9 mouse cellular contexts compared by ENCODE assay signal in the genomic region with DNA sequence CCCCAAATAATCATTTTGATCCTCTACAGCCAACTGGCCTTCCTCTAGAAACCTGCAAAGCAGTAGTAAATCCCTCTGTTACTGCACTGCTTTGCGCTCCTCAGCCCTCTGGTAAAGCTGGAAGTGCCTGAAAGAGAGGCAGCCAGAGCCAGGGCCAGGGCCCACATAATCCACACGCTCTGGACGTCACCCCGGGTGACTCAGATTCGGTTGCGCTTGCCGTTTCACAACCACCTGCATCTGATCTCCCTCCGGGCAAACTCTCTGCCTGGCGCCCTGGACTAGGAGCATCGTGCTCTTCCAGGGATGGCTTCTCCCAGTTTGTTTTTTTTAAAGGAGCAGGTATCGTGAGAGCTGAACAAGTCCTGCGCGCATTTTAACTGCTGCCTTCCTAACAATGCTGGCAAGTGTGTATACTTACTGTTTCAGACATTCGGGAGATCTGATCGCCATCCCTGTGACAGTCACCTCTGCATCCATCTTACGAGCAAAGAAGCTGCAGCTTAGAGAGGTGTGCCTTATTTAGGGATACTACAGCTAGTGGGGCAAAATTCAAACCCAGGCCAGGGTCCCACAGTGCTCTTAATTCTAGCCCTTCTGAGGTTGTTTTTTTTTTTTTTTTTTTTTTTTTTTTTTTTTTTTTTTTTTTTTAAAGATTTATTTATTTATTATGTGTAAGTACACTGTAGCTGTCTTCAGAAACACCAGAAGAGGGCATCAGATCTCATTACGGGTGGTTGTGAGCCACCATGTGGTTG.
DNase-seq lines count a peak whose midpoint lies in the region; ATAC-seq and TF ChIP-seq lines count a peak whose summit lies in the region.
"Had no signal": no experiment of that assay in that cellular context is flagged by ENCODE, and none has a peak within 500 bp of the region (broad histone marks: within the 10 kb centered on the region; RNA-seq: fewer than 3 reads in every experiment).

No protein-coding gene starts in this region.

- DNase-seq in kidney, postnatal 4 days, result peak; percentile 20 to 45
- no peak for DNase-seq in kidney, adult 18-20 months
- peak; percentile 68 for DNase-seq in Patski (ENCODE audit: low read depth, low spot score)
- peak; percentile 59 for DNase-seq in gastrocnemius, postnatal 10 days
- DNase-seq in embryo, embryonic 11 days, result no peak

- POLR2A ChIA-PET in Patski (lab: Charles Lee), result interaction anchor here (0.6 to 1.1 kb wide), 3 partner anchors 18 to 55 kb away, joined by 4 read pairs; no protein-coding TSS in a partner anchor

- H3K4me2 ChIP-seq in forebrain, embryonic 16.5 days (ENCODE audit: low read length), result no peak overlapping the region
- H3K4me2 ChIP-seq in midbrain, embryonic 15.5 days, result no peak overlapping the region
- H3K4me2 ChIP-seq: midbrain, embryonic 12.5 days had no signal

- no peak overlapping the region for H3K9ac ChIP-seq in forebrain, embryonic 16.5 days (replicated peaks; ENCODE audit: low read depth, low read length)
- H3K9ac ChIP-seq in midbrain, embryonic 15.5 days, result no peak overlapping the region
- H3K9ac ChIP-seq: midbrain, embryonic 12.5 days had no signal

- no peaks in the 10 kb centered on the region for H3K4me1 ChIP-seq in forebrain, embryonic 16.5 days (replicated peaks; ENCODE audit: control insufficient read depth, insufficient read depth, low read length)
- no peaks in the 10 kb centered on the region for H3K4me1 ChIP-seq in midbrain, embryonic 15.5 days
- H3K4me1 ChIP-seq: midbrain, embryonic 12.5 days had no signal

- H3K79me2 ChIP-seq in macrophage (ENCODE audit: inconsistent target), result peaks cover 96% of the 10 kb centered on the region

- CTCF ChIA-PET in Patski (lab: Charles Lee), result interaction anchor here (0.9 to 1.3 kb wide), 2 partner anchors 15 to 18 kb away, joined by 3 to 4 read pairs; no protein-coding TSS in a partner anchor

- TF ChIP-seq CTCF in Patski (IDR thresholded peaks at IDR 0.05), result no peak

- H3K27ac ChIP-seq in macrophage, result peak overlapping the region; percentile 93
- no peak overlapping the region for H3K27ac ChIP-seq in forebrain, embryonic 16.5 days (ENCODE audit: low read length)
- no peak overlapping the region for H3K27ac ChIP-seq in midbrain, embryonic 15.5 days
- H3K27ac ChIP-seq: midbrain, embryonic 12.5 days had no signal

- ATAC-seq in Patski, result peak; percentile 99
- ATAC-seq in forebrain, embryonic 16.5 days, result no peak
- ATAC-seq in midbrain, embryonic 15.5 days (replicated peaks), result no peak

- in situ Hi-C loops in Patski (cut with MboI; ENCODE audit: low pct_unique_long_range_greater_than_20kb), result loop anchor here (5.0 kb wide), 1 partner anchor 95 kb away; no protein-coding TSS in a partner anchor

- no peaks in the 10 kb centered on the region for H3K36me3 ChIP-seq in macrophage (ENCODE audit: inconsistent target)
- H3K36me3 ChIP-seq in forebrain, embryonic 16.5 days (ENCODE audit: control insufficient read depth, insufficient read depth), result no peaks in the 10 kb centered on the region
- no peaks in the 10 kb centered on the region for H3K36me3 ChIP-seq in midbrain, embryonic 15.5 days (replicated peaks)
- H3K36me3 ChIP-seq: midbrain, embryonic 12.5 days had no signal

- no peaks in the 10 kb centered on the region for H3K27me3 ChIP-seq in Patski
- H3K27me3 ChIP-seq in forebrain, embryonic 16.5 days (replicated peaks; ENCODE audit: control insufficient read depth, insufficient read depth, low read length), result no peaks in the 10 kb centered on the region
- H3K27me3 ChIP-seq in midbrain, embryonic 15.5 days (replicated peaks), result no peaks in the 10 kb centered on the region
- H3K27me3 ChIP-seq: midbrain, embryonic 12.5 days had no signal

- no peaks in the 10 kb centered on the region for H3K9me3 ChIP-seq in forebrain, embryonic 16.5 days (ENCODE audit: control insufficient read depth, low read length)
- H3K9me3 ChIP-seq in midbrain, embryonic 15.5 days, result no peaks in the 10 kb centered on the region
- H3K9me3 ChIP-seq: midbrain, embryonic 12.5 days had no signal

- 66% methylated on average over 16 of the region's 17 CpGs for WGBS in macrophage (ENCODE audit: missing documents)
- 63% methylated on average over 16 of the region's 17 CpGs for WGBS in forebrain, embryonic 16.5 days
- 56% methylated on average over 17 of the region's 17 CpGs for WGBS in midbrain, embryonic 15.5 days

- no peak overlapping the region for H3K4me3 ChIP-seq in macrophage (ENCODE audit: inconsistent target)
- no peak overlapping the region for H3K4me3 ChIP-seq in forebrain, embryonic 16.5 days (replicated peaks; ENCODE audit: low read length)
- H3K4me3 ChIP-seq in midbrain, embryonic 15.5 days, result no peak overlapping the region
- H3K4me3 ChIP-seq: midbrain, embryonic 12.5 days had no signal

Comparison
In these comparisons a context has a peak if more than half of its experiments do, and no peak if none do; other contexts are left out.
1. DNase-seq: peak in kidney, postnatal 4 days (2 of 2), Patski (single experiment) and gastrocnemius, postnatal 10 days (single experiment); none in kidney, adult 18-20 months (single experiment) and embryo, embryonic 11 days (single experiment).